Mouse (Mus musculus) gastrocnemius, adult 8-10 months (tissue): ENCODE data around the gene Pkd1. TPM values are rescaled to one million over a fixed set of nuclear protein-coding genes. Genes with fewer than 3 reads are reported as not detected.

ENCODE experiments used
- DNase-seq, 2 experiments: peaks; one replicate each; pipeline ENCODE4 v3.0.0; 2022; ENCODE audit warnings: low spot score in 2 of 2
- microRNA-seq: library from miRNA; unstranded; fragments of <30 nt; microRNA quantifications from one replicate; pipeline ENCODE4 v1.2.0, GENCODE M21; 2022
- total RNA-seq, 4 experiments: library from RNA; stranded (reverse); gene quantifications; 2 replicates each; pipeline ENCODE4 v1.2.4; 2022

The Pkd1 gene
- total RNA-seq, 4 experiments from 2014 or later, result 14.6 to 20.4 (median 19.0) TPM

DNA sequence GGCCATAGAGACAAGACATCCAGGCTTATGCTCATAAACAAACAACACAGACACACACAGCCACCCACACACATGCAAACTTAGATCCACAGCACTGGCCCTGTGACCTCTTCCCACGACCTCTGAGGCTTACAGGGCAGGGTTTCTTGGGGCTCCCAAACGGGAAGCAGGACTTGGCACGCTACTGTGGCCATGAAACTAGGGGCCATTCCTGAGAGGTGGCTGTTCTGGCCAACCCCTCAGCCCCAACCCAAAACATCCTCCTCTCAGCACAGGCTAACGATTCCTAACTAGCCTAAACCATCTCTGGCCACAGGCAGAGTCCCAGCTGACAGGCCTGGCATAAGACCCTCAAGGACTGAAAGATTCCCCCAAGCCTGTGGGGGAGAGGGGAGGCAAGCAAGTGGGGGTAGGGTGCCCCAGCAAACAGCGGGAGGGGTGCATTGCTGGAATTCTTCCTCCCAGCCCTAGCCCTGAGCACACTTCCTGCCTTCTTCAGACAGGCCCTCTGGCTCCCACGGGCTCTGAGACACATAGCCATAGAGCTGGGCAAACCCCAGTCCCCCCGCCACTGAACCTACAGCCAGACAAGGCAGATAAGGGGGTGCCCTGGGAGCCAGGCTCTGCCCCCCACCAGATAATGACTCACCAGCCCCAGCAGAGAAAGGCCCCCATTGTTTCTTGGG, 94.5 kb downstream of the Pkd1 start:
- DNase-seq, result no peak

DNA sequence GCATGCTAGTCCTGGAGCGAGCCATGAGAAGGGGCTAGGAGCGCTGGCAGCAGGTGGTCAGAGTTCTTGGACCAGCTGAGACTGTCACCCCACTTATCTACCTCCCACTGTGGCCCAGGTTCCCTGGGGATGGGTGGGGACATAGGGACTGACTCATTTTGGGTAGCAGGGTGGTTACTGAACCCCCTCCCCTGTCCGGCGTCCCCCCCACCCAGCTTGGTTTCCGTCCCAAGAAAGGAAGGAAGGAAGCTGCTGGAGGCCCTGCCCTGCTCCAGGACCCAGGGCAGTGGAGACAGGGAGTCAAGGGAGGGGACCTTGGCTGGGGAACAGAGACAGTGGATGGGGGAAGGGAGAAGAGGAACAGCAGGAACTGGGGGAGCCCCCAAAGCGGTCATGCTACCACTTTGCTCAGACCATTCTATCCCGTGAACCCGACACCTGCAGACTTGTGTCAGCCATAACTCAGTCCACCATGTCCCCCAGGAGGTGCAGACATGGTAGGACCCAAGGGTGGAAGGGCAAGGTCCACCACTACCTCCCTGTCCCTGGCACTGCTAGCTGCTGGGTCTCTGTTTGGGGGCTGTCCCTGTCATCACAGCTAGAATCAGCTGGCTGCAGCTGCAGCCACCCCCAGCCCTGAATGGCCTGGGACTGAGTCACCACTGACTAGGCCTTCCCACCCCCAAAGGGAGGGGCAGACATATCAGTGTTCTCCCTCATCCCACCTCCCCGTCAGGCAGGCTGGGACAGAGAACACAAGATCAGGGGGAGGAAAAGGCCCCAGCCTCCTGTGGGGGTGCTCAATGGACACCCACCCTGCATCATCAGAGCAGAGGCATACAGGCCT, 95.5 kb downstream of the Pkd1 start:
- no peak for DNase-seq

DNA sequence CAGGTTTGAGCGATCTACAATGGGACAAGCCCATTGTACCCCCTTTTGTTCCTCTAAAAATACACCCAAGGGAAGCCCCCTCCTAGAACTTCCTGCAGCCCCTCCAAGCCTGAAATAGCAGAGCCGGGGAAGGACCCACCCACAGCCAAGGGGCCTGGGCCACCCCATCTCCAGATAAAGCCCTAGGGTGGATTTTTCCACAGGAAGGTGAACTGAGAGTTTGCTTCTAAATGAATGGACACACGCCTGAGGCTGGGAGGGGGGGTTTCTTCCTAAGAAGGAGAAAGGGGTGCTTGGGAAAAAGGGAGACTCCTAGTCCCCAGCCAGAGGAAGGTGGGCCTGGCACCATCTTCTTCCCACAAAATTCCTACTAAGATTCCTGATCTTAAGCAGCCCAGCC, 96.3 kb downstream of the Pkd1 start:
- DNase-seq, result no peak

Small RNA genes within 50 kb of the gene (microRNA-seq; reads per million reads assigned to microRNA genes)
- gene Gm24589, result not detected

Other genes starting within 250 kb of the Pkd1 start
- gene Abca17, start 198.8 kb upstream of the Pkd1 start, total RNA-seq, result not detected
- 1 to 10 TPM; 5.7 to 6.7 (median 6.4) TPM for gene Abca3, start 197.9 kb upstream of the Pkd1 start, total RNA-seq
- 10 to 100 TPM; 51.0 to 54.1 (median 52.4) TPM for gene Rnps1, start 135.3 kb upstream of the Pkd1 start, total RNA-seq
- gene Eci1, start 123.2 kb upstream of the Pkd1 start, total RNA-seq, result 100 to 1,000 TPM; 133 to 159 (median 146) TPM
- 1 to 10 TPM in 1 of 4 experiments, under 1 TPM in 3; 0.15 to 1.0 (median 0.79) TPM for gene Dnase1l2, start 106.7 kb upstream of the Pkd1 start, total RNA-seq
- gene E4f1, start 79.5 kb upstream of the Pkd1 start, total RNA-seq, result 10 to 100 TPM; 13.6 to 14.6 (median 14.2) TPM
- gene Pgp, start 79.4 kb upstream of the Pkd1 start, total RNA-seq, result 10 to 100 TPM; 55.1 to 60.3 (median 60.2) TPM
- gene Bricd5, start 76.0 kb upstream of the Pkd1 start, total RNA-seq, result not detected
- 10 to 100 TPM in 2 of 4 experiments, 1 to 10 TPM in 2; 8.2 to 11.3 (median 9.6) TPM for gene Mlst8, start 70.8 kb upstream of the Pkd1 start, total RNA-seq
- gene Caskin1, start 61.2 kb upstream of the Pkd1 start, total RNA-seq, result under 1 TPM in 2 of 4 experiments, not detected in 2; 0.05 to 0.21 TPM
- 10 to 100 TPM; 25.0 to 28.2 (median 26.2) TPM for gene Traf7, start 21.9 kb upstream of the Pkd1 start, total RNA-seq
- gene Rab26, start 15.6 kb upstream of the Pkd1 start, total RNA-seq, result under 1 TPM in 1 of 4 experiments, not detected in 3; 0.27 TPM
- gene Tsc2, start 82.8 kb downstream of the Pkd1 start, total RNA-seq, result 10 to 100 TPM; 75.8 to 86.4 (median 82.7) TPM
- 1 to 10 TPM; 1.8 to 3.4 (median 2.2) TPM for gene Nthl1, start 82.8 kb downstream of the Pkd1 start, total RNA-seq
- gene Slc9a3r2, start 100.5 kb downstream of the Pkd1 start, total RNA-seq, result 10 to 100 TPM; 17.8 to 38.4 (median 20.8) TPM
- gene Npw, start 108.6 kb downstream of the Pkd1 start, total RNA-seq, result not detected
- 10 to 100 TPM; 22.4 to 27.6 (median 27.0) TPM for gene Zfp598, start 119.9 kb downstream of the Pkd1 start, total RNA-seq
- under 1 TPM in 1 of 4 experiments, not detected in 3; 0.17 TPM for gene Syngr3, start 140.1 kb downstream of the Pkd1 start, total RNA-seq
- gene Gfer, start 146.3 kb downstream of the Pkd1 start, total RNA-seq, result 10 to 100 TPM; 38.2 to 54.4 (median 44.7) TPM
- under 1 TPM; 0.22 to 0.70 (median 0.42) TPM for gene Noxo1, start 146.4 kb downstream of the Pkd1 start, total RNA-seq
- gene Tbl3, start 157.8 kb downstream of the Pkd1 start, total RNA-seq, result 10 to 100 TPM; 15.9 to 18.6 (median 17.1) TPM
- not detected for gene Rnf151, start 168.2 kb downstream of the Pkd1 start, total RNA-seq
- gene Rps2, start 168.3 kb downstream of the Pkd1 start, total RNA-seq, result 100 to 1,000 TPM; 558 to 703 (median 654) TPM
- gene Ndufb10, start 174.6 kb downstream of the Pkd1 start, total RNA-seq, result 100 to 1,000 TPM; 409 to 503 (median 459) TPM
- gene Rpl3l, start 178.0 kb downstream of the Pkd1 start, total RNA-seq, result 100 to 1,000 TPM; 757 to 827 (median 779) TPM
- gene Msrb1, start 186.8 kb downstream of the Pkd1 start, total RNA-seq, result 100 to 1,000 TPM; 144 to 160 (median 145) TPM
- gene Hs3st6, start 203.2 kb downstream of the Pkd1 start, total RNA-seq, result not detected